Mouse (Mus musculus): ENCODE measurements at regions not wholly inside any gene's neighbourhood (a gene's known extent, or its start where the extent isn't known, plus 50 kb on each side); places are given as distances from the start of the nearest gene placed in this dataset.

DNA sequence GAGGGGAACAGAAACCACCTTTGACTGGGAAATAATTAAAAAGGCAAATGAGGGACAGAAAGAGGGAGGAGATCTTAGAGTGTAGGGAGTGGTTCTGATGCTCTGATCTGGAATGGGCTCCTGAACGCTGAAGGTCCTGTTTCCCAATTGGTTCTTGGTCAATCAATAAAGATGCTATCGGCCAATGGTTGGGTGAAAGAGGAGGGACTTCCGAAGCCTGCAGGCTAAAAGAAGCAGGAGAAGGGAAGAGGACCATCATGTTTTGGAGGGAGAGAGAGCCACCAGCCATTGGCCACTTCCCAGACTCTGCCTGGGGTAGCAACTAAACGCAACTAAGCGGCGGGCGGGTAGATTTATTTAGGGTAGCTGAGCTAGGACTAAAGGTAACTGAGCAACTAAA, 53.4 kb upstream of the Mb21d2 start:
- no peaks in the 10 kb centered on the region for H3K36me3 ChIP-seq (ENCODE audit: control insufficient read depth, insufficient read depth, low read length)
- no peaks in the 10 kb centered on the region for H3K9me3 ChIP-seq (replicated peaks; ENCODE audit: control insufficient read depth, low read length)
- H3K4me3 ChIP-seq (ENCODE audit: low read depth, low read length), result no peak overlapping the region
- no peak for ATAC-seq (replicated peaks; ENCODE audit: insufficient number of reproducible peaks, low FRiP score, low TSS enrichment)
- no peaks in the 10 kb centered on the region for H3K4me1 ChIP-seq (ENCODE audit: control insufficient read depth, insufficient read depth, low read length)
- H3K9ac ChIP-seq (ENCODE audit: low read depth, low read length), result no peak overlapping the region
- H3K27ac ChIP-seq (ENCODE audit: low read depth, low read length), result no peak overlapping the region
- H3K4me2 ChIP-seq, result no peak overlapping the region
- WGBS (ENCODE audit: insufficient replicate concordance), result 75% methylated on average over 7 of the region's 7 CpGs
- H3K27me3 ChIP-seq (ENCODE audit: control insufficient read depth, insufficient read depth, low read length), result no peaks in the 10 kb centered on the region
